Mouse (Mus musculus) stomach, embryonic 14.5 days (tissue): Measurements from ENCODE around the gene Wfs1. TPM values are rescaled to one million over a fixed set of nuclear protein-coding genes. Genes with fewer than 3 reads are reported as not detected.
"Not testable (repeated sequence)": the region's sequence is repeated elsewhere in the genome, so short reads cannot be mapped to it uniquely, and the experiment has no call there.

ENCODE experiments used
- ATAC-seq: fragments of 200-750 bp; cut with Nextera tagmentation; 2 replicates; pipeline ENCODE4 v1.8.0; 2017; ENCODE audit warnings: low read depth, moderate TSS enrichment; ENCODE audit not compliant: insufficient number of reproducible peaks, insufficient read depth, low FRiP score
- H3K27ac ChIP-seq: fragments of 300-500 bp; sonication (generic); 2 replicates; pipeline ENCODE4 v1.5.1; 2014; ENCODE audit warnings: mild to moderate bottlenecking, low read length, moderate library complexity, mixed read lengths
- H3K27me3 ChIP-seq: fragments of 300-500 bp; sonication (generic); 2 replicates; pipeline ENCODE4 v1.6.1; 2014; ENCODE audit warnings: low read length, control low read depth, mixed read lengths; ENCODE audit not compliant: control insufficient read depth, insufficient read depth
- H3K36me3 ChIP-seq: fragments of 300-500 bp; sonication (generic); 2 replicates; pipeline ENCODE4 v1.6.1; 2014; ENCODE audit warnings: mild to moderate bottlenecking, control low read depth, low read length, moderate library complexity, mixed read lengths; ENCODE audit not compliant: control insufficient read depth, insufficient read depth
- H3K4me1 ChIP-seq: fragments of 300-500 bp; sonication (generic); 2 replicates; pipeline ENCODE4 v1.6.1; 2014; ENCODE audit warnings: low read length, control low read depth, mixed read lengths; ENCODE audit not compliant: control insufficient read depth, insufficient read depth
- H3K4me2 ChIP-seq: fragments of 300-500 bp; sonication (generic); replicated peaks from 2 replicates; pipeline ENCODE4 v1.6.1; 2014; ENCODE audit warnings: low read depth, low read length, control low read depth
- H3K4me3 ChIP-seq: fragments of 300-500 bp; sonication (generic); 2 replicates; pipeline ENCODE4 v1.5.1; 2014; ENCODE audit warnings: low read depth, low read length, control low read depth
- H3K9ac ChIP-seq: fragments of 300-500 bp; sonication (generic); replicated peaks from 2 replicates; pipeline ENCODE4 v1.6.1; 2014; ENCODE audit warnings: low read depth, mild to moderate bottlenecking, control low read depth, low read length, moderate library complexity, mixed read lengths
- H3K9me3 ChIP-seq: fragments of 300-500 bp; sonication (generic); 2 replicates; pipeline ENCODE4 v1.6.1; 2016; ENCODE audit warnings: low read depth, low read length, control low read depth; ENCODE audit not compliant: control insufficient read depth
- WGBS: fragments of 180-500 bp; shearing (Covaris S2); extraction: QIAGEN DNeasy Blood & Tissue Kit; methylation state at CpG from one replicate; pipeline ENCODE4 v1.1.7; 2014; 5-methylcytosine and 5-hydroxymethylcytosine counted together
- polyA plus RNA-seq: library from polyadenylated mRNA; unstranded; fragments of >200 nt; fragmentation: Nextera tagmentation; extraction: Ambion mirVana; gene quantifications from 2 replicates; pipeline ENCODE4 v1.2.1, GENCODE M21; 2014

The Wfs1 gene
- polyA plus RNA-seq, 1 experiment from 2014 or later: 9.4 TPM

DNA sequence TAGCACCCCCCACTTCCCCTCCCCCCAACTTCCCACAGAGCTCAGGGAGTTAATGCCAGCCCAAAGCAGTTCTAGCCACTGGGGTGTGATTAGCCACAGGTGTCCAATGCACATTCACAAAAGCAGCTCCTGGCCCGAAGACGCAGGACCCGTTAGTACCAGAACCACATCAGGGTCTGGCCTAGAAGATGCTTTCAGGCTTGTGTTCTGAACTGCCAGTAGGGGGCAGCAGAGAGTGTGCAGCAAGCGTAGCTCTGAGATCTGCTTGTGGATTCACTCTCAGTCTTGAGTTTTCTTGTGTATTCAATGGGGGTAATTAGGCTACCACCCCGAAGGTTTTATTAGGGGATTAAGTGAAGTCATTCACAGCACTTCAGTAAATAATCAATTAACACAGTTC, 42.6 kb downstream of the Wfs1 start:
- Histone ChIP-seq H3K27ac (no peak overlapping the region), H3K4me1 (no peaks in the 10 kb centered on the region), H3K9me3 (no peaks in the 10 kb centered on the region), H3K36me3 (no peaks in the 10 kb centered on the region), H3K4me2 (no peak overlapping the region), H3K9ac (no peak overlapping the region), H3K4me3 (no peak overlapping the region), H3K27me3 (no peaks in the 10 kb centered on the region)
- 15% methylated on average over 5 of the region's 5 CpGs for WGBS
- ATAC-seq: no peak

DNA sequence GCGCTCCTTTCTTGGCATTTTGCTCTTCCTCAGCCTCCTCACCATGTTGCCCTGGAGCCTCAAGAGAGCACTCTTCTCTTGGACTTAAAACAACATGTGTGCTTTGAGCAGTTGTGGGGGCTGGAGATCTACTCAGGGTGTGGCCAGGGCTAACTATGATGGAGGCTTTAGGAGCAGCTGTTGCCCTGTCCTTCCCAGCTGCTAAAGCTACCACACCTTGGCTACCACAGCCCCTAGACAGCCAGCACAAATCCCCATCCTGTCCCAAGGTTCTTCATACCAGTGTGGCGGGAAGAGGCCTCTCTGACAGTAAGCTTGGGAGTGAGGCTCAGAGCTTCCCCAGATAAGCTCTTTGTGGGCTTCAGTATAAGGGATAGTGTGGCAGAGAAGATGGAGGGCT, 43.3 kb downstream of the Wfs1 start:
- Histone ChIP-seq H3K4me3 (no peak overlapping the region), H3K4me1 (no peaks in the 10 kb centered on the region), H3K9me3 (no peaks in the 10 kb centered on the region), H3K27me3 (no peaks in the 10 kb centered on the region), H3K36me3 (no peaks in the 10 kb centered on the region), H3K4me2 (no peak overlapping the region), H3K9ac (no peak overlapping the region), H3K27ac (no peak overlapping the region)
- no peak for ATAC-seq
- 85% methylated on average over 2 of the region's 2 CpGs for WGBS

DNA sequence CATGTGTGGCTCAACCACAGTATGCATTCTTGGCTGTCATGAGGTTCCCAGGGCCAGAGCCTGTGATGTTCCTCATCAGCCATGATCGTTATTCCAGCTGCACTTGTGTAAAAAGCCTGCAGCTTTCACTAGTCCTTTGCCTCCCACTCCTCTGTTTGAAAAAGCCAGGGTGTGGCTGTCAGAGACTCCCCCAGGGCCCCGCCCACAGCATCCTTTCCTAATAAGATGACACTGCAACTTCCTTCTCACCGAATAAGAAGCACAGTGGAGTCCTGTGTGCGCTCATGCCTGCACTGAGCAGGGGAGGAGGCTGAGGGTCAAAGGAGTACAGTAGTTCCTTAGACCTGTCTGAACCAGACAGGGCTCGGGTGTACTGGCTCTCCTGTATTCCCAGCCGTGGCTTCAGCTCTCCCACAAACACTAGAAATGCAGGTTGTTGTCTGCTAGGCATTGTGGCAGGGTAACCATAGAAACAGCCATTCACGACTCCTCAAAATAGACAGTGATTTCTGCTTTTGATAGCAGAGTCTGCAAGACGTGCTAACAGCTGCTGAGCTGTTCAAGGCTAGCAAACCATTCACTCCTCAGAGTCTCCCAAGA, 43.8 kb downstream of the Wfs1 start:
- H3K27me3 ChIP-seq: no peaks in the 10 kb centered on the region
- H3K4me3 ChIP-seq: no peak overlapping the region
- no peak overlapping the region for H3K9ac ChIP-seq
- no peak overlapping the region for H3K4me2 ChIP-seq
- H3K36me3 ChIP-seq: no peaks in the 10 kb centered on the region
- H3K27ac ChIP-seq: no peak overlapping the region
- H3K4me1 ChIP-seq: no peaks in the 10 kb centered on the region
- WGBS: 47% methylated on average over 8 of the region's 8 CpGs
- no peaks in the 10 kb centered on the region for H3K9me3 ChIP-seq
- no peak for ATAC-seq

DNA sequence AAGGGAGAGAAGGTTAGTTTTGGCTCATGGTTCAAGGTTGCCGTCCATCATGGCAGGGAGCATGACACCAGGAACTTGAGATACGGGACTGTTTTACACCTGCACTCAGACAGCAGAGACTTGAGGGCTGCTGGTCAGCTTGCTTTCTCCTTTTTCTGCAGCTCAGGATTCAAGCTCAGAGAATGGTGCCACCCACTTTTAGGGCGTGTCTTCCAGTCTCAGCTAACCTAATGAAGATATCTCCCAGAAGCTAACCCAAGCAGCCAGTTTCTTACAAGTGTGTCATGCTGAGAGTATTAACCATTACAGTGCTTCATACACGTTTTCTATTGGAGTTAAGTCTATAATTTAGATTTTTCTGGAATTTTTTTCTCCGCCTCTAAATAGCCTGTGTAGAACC, 44.5 kb downstream of the Wfs1 start:
- no peak for ATAC-seq
- no peaks in the 10 kb centered on the region for H3K27me3 ChIP-seq
- no peak overlapping the region for H3K9ac ChIP-seq
- no peak overlapping the region for H3K27ac ChIP-seq
- no peaks in the 10 kb centered on the region for H3K4me1 ChIP-seq
- H3K36me3 ChIP-seq: no peaks in the 10 kb centered on the region
- no peaks in the 10 kb centered on the region for H3K9me3 ChIP-seq
- no peak overlapping the region for H3K4me2 ChIP-seq
- no peak overlapping the region for H3K4me3 ChIP-seq
- 54% methylated on average over 5 of the region's 5 CpGs for WGBS

DNA sequence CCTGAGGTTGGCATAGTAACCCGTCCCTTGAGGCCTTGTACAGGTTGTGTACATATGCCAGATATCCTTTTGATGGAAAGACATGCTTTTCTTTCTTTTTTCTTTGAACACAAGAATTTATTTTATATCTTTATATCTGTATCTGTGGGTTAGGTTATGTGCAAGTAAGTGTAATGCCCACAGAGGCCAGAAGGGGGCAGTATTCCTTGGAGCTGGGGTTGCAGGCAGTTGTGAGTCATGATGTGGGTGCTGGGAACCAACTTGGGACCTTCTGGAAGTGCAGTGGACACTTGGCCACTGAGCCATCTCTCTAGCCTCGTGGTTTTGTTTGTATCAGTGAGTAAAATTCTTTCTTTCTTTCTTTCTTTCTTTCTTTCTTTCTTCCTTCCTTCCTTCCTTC, 46.6 kb downstream of the Wfs1 start:
- H3K27ac ChIP-seq: no peak overlapping the region
- H3K9ac ChIP-seq: no peak overlapping the region
- no peaks in the 10 kb centered on the region for H3K27me3 ChIP-seq
- 87% methylated on average over 2 of the region's 2 CpGs for WGBS
- ATAC-seq: no peak
- no peak overlapping the region for H3K4me3 ChIP-seq
- no peaks in the 10 kb centered on the region for H3K4me1 ChIP-seq
- H3K9me3 ChIP-seq: no peaks in the 10 kb centered on the region
- no peaks in the 10 kb centered on the region for H3K36me3 ChIP-seq
- no peak overlapping the region for H3K4me2 ChIP-seq

DNA sequence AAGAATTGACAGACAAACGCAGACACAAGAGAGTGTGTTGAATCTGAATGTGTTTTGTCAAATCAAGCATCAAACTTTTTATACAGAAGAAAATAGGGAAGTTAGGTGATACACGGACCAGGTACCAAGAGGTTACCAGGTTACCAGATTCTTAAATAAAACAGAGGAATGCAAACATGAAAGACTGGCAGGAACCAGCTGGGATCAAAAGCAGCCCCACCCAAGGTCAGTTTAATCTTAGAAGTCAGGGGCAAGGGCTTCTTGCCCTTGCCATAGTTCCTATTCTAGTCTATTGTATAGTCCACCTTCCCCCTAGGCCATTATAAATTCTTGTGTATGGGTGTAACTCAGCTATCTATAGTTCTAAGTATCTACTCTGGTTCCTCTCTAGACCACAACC, 50.0 kb downstream of the Wfs1 start:
- H3K27me3 ChIP-seq, H3K9ac ChIP-seq, H3K4me1 ChIP-seq, ATAC-seq, H3K36me3 ChIP-seq, H3K4me2 ChIP-seq, H3K9me3 ChIP-seq, H3K4me3 ChIP-seq, H3K27ac ChIP-seq: not testable (repeated sequence)
- WGBS: 65% methylated on average over 2 of the region's 2 CpGs

DNA sequence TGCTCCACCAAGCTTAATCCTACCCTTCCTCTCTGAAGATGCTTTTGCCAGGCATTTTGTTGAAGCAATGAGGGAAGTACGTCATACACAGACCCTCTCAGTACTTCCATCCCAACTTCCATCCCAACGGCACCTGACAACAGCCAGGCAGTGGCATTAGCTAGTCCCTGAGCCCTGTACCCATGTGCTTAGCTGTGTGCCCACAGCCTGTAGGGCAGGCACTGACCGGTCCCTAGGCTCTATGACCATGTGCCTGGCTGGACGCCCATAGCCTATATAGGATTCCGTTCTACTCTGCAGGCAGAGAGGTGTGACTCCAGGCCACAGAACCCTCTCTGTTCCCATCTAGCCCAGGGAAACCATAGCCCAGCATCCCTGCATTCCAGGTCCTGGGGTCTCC, 51.0 kb downstream of the Wfs1 start:
- Histone ChIP-seq H3K9ac (no peak overlapping the region), H3K9me3 (no peaks in the 10 kb centered on the region), H3K36me3 (no peaks in the 10 kb centered on the region), H3K4me2 (no peak overlapping the region), H3K27ac (no peak overlapping the region), H3K4me1 (no peaks in the 10 kb centered on the region), H3K4me3 (no peak overlapping the region), H3K27me3 (no peaks in the 10 kb centered on the region)
- WGBS: 91% methylated on average over 5 of the region's 5 CpGs
- ATAC-seq: no peak

DNA sequence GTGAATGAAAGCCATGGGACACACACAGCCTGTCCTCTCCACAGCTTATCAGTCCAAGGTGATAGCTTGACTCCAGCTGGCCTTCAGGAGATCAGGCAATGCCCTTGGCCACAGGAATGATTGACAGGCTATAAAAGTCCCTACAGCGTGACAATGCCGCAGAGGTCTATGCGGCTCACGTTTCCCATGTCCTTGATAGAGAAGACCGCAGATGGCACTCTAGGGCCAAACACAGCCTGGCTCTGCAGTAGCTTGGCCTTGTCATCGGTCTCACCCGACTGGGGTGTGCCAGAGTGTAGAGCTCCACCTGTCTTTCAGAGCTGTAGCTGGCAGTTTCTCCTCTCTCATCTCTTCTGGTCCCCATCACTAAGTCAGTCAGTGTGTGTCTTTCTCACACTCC, 52.5 kb downstream of the Wfs1 start:
- H3K4me3 ChIP-seq: no peak overlapping the region
- no peak overlapping the region for H3K4me2 ChIP-seq
- H3K9ac ChIP-seq: no peak overlapping the region
- no peaks in the 10 kb centered on the region for H3K36me3 ChIP-seq
- 73% methylated on average over 7 of the region's 7 CpGs for WGBS
- no peaks in the 10 kb centered on the region for H3K27me3 ChIP-seq
- no peaks in the 10 kb centered on the region for H3K9me3 ChIP-seq
- no peaks in the 10 kb centered on the region for H3K4me1 ChIP-seq
- no peak overlapping the region for H3K27ac ChIP-seq
- no peak for ATAC-seq
